Mouse (Mus musculus): ENCODE results near the gene Il1rl1.

DNA sequence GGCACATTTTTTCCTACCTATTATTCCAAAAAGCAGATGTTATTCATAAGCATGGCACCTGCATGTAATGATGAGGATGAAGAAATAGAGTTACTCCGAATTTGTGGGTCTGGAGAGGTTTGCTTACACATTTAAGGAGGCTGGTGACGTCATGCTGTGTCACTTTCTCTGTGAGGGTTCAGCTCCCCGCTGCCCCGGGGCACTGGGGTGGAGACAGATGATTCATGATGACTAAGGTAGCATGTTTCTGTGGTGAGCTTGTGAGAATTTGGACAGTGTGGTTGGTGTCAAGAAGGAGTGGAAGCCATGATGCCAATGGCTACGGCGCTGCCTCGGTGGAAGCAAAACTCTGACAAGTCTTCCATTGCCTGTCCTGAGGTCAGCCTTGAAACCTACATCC is 36.2 kb upstream of the Il1rl1 start:
- TF ChIP-seq CTCF (IDR thresholded peaks at IDR 0.05 in 2 of 3, conservative IDR thresholded peaks at IDR 0.05 in 1 of 3; ENCODE audit: control insufficient read depth in 1 of 3, insufficient read depth in 1 of 3, low read depth in 2 of 3, low read length in 3 of 3, poor library complexity in 1 of 3, severe bottlenecking in 1 of 3) (no peak), ZNF384 (IDR thresholded peaks at IDR 0.05; ENCODE audit: low read depth, low read length) (no peak), SIN3A (IDR thresholded peaks at IDR 0.05; ENCODE audit: low read length) (no peak), POLR2A (IDR thresholded peaks at IDR 0.05; ENCODE audit: control insufficient read depth in 1 of 2, insufficient read depth in 1 of 2, low read depth in 1 of 2, low read length in 2 of 2, poor library complexity in 1 of 2) (no peak)

Data from MEL (cell line).